Mouse (Mus musculus) olfactory bulb, adult 2 months (tissue): ENCODE measurements around the gene Helt.

Experiments used
- CTCF ChIP-seq: fragments of 200-500 bp; IDR thresholded peaks from 2 replicates; pipeline ENCODE4 v1.5.1; 2012; ENCODE audit warnings: low read depth, mild to moderate bottlenecking, low read length, moderate library complexity; ENCODE audit not compliant: insufficient read depth
- POLR2A ChIP-seq: fragments of 200-500 bp; IDR thresholded peaks from 2 replicates; pipeline ENCODE4 v1.6.1; 2012; ENCODE audit warnings: mild to moderate bottlenecking, low read depth, low read length, moderate library complexity; ENCODE audit not compliant: insufficient read depth

GRCm38 (mm10) chr8:46308189-46308588, 13.7 kb upstream of the Helt start:
- no peak for TF ChIP-seq POLR2A
- TF ChIP-seq CTCF: no peak
